Mouse (Mus musculus) neural tube, embryonic 11.5 days (tissue): Measurements from ENCODE around the gene Nprl2. TPM values are rescaled to one million over a fixed set of nuclear protein-coding genes. Genes with fewer than 3 reads are reported as not detected.

Experiments used
- ATAC-seq: fragments of 200-750 bp; cut with Nextera tagmentation; 2 replicates; pipeline ENCODE4 v1.8.0; 2017; ENCODE audit warnings: moderate number of reproducible peaks, mild to moderate bottlenecking, moderate TSS enrichment, moderate library complexity; ENCODE audit not compliant: insufficient read depth, low FRiP score, low TSS enrichment
- DNase-seq: peaks from one replicate; pipeline ENCODE4 v3.0.0-alpha.2; 2015; ENCODE audit warnings: low spot score
- H3K27ac ChIP-seq: fragments of 300-500 bp; sonication (generic); 2 replicates; pipeline ENCODE4 v1.5.1; 2014; ENCODE audit warnings: low read depth, mild to moderate bottlenecking, low read length
- H3K27me3 ChIP-seq: fragments of 300-500 bp; sonication (generic); 2 replicates; pipeline ENCODE4 v1.6.1; 2014; ENCODE audit warnings: mild to moderate bottlenecking, low read length, mixed read lengths; ENCODE audit not compliant: control insufficient read depth, insufficient read depth
- H3K36me3 ChIP-seq: fragments of 300-500 bp; sonication (generic); 2 replicates; pipeline ENCODE4 v1.6.1; 2014; ENCODE audit warnings: mild to moderate bottlenecking, low read length, moderate library complexity, mixed read lengths; ENCODE audit not compliant: control insufficient read depth, insufficient read depth
- H3K4me1 ChIP-seq: fragments of 300-500 bp; sonication (generic); 2 replicates; pipeline ENCODE4 v1.6.1; 2014; ENCODE audit warnings: low read length, mixed read lengths; ENCODE audit not compliant: control insufficient read depth, insufficient read depth
- H3K4me2 ChIP-seq: fragments of 300-500 bp; sonication (generic); 2 replicates; pipeline ENCODE4 v1.6.1; 2014; ENCODE audit warnings: low read depth, mild to moderate bottlenecking, moderate library complexity
- H3K4me3 ChIP-seq: fragments of 300-500 bp; sonication (generic); 2 replicates; pipeline ENCODE4 v1.5.1; 2014; ENCODE audit warnings: low read depth, low read length
- H3K9ac ChIP-seq: fragments of 300-500 bp; sonication (generic); 2 replicates; pipeline ENCODE4 v1.6.1; 2014; ENCODE audit warnings: mild to moderate bottlenecking, low read length
- H3K9me3 ChIP-seq: fragments of 300-500 bp; sonication (generic); 2 replicates; pipeline ENCODE4 v1.6.1; 2016; ENCODE audit warnings: low read length; ENCODE audit not compliant: control insufficient read depth
- WGBS: fragments of 180-500 bp; shearing (Covaris S2); extraction: QIAGEN DNeasy Blood & Tissue Kit; methylation state at CpG from one replicate; pipeline ENCODE4 v1.1.7; 2014; 5-methylcytosine and 5-hydroxymethylcytosine counted together
- polyA plus RNA-seq: library from polyadenylated mRNA; unstranded; fragments of >200 nt; fragmentation: Nextera tagmentation; extraction: Ambion mirVana; gene quantifications from 2 replicates; pipeline ENCODE4 v1.2.1, GENCODE M21; 2014

Nprl2 gene
- polyA plus RNA-seq, 1 experiment from 2014 or later, result 48.9 TPM

- Histone ChIP-seq H3K4me3 (no peak overlapping the region), H3K4me1 (0 out of 2 replicates have a peak, but pooled peaks cover 8% of the 10 kb centered on the region), H3K36me3 (no peaks in the 10 kb centered on the region), H3K9me3 (no peaks in the 10 kb centered on the region), H3K4me2 (no peak overlapping the region), H3K9ac (no peak overlapping the region), H3K27me3 (no peaks in the 10 kb centered on the region), H3K27ac (no peak overlapping the region)
- 82% methylated on average over 14 of the region's 14 CpGs for WGBS
- DNase-seq (no peak), ATAC-seq (no peak)
Measured at GRCm38 (mm10) chr9:107510384-107511100, 31.5 kb upstream of the Nprl2 start.

GRCm38 (mm10) chr9:107511436-107511835 is 30.6 kb upstream of the Nprl2 start:
- no peak overlapping the region for H3K9ac ChIP-seq
- WGBS, result 61% methylated on average over 8 of the region's 8 CpGs
- ATAC-seq (no peak), DNase-seq (no peak)
- H3K36me3 ChIP-seq, result no peaks in the 10 kb centered on the region
- peak overlapping the region; percentile 36; the same call in 1 of the 2 replicates for H3K27ac ChIP-seq
- no peaks in the 10 kb centered on the region for H3K9me3 ChIP-seq
- no peak overlapping the region for H3K4me2 ChIP-seq
- no peak overlapping the region for H3K4me3 ChIP-seq
- no peaks in the 10 kb centered on the region for H3K27me3 ChIP-seq
- H3K4me1 ChIP-seq, result 0 out of 2 replicates have a peak, but pooled peaks cover 8% of the 10 kb centered on the region

- Histone ChIP-seq H3K9ac (no peak overlapping the region), H3K9me3 (no peaks in the 10 kb centered on the region), H3K4me1 (0 out of 2 replicates have a peak, but pooled peaks cover 6% of the 10 kb centered on the region), H3K27me3 (no peaks in the 10 kb centered on the region), H3K4me2 (no peak overlapping the region), H3K4me3 (no peak overlapping the region), H3K27ac (no peak overlapping the region; the same call in none of the 2 replicates), H3K36me3 (no peaks in the 10 kb centered on the region)
- ATAC-seq (no peak), DNase-seq (no peak)
- WGBS, result 76% methylated on average over 16 of the region's 16 CpGs
Measured at GRCm38 (mm10) chr9:107512326-107512725, 29.7 kb upstream of the Nprl2 start.

GRCm38 (mm10) chr9:107514303-107514955 is 27.6 kb upstream of the Nprl2 start:
- peak; percentile 29; the same call in 1 of the 2 replicates for ATAC-seq
- Histone ChIP-seq H3K27me3 (no peaks in the 10 kb centered on the region), H3K9me3 (no peaks in the 10 kb centered on the region), H3K4me1 (0 out of 2 replicates have a peak, but pooled peaks cover 3% of the 10 kb centered on the region), H3K36me3 (no peaks in the 10 kb centered on the region), H3K27ac (no peak overlapping the region), H3K4me2 (no peak overlapping the region), H3K9ac (peak overlapping the region; percentile 3; the same call in 1 of the 2 replicates), H3K4me3 (no peak overlapping the region)
- peak; percentile 89 for DNase-seq
- 28% methylated on average over 14 of the region's 14 CpGs for WGBS

- ATAC-seq (no peak), DNase-seq (no peak)
- peaks cover 3% of the 10 kb centered on the region for H3K27me3 ChIP-seq
- H3K4me1 ChIP-seq, result peaks cover 5% of the 10 kb centered on the region; the same call in 1 of the 2 replicates
- H3K9me3 ChIP-seq, result no peaks in the 10 kb centered on the region
- H3K27ac ChIP-seq, result no peak overlapping the region
- no peak overlapping the region for H3K4me3 ChIP-seq
- H3K36me3 ChIP-seq, result no peaks in the 10 kb centered on the region
- no peak overlapping the region for H3K9ac ChIP-seq
- no peak overlapping the region for H3K4me2 ChIP-seq
- WGBS, result 51% methylated on average over 6 of the region's 6 CpGs
Measured at GRCm38 (mm10) chr9:107520331-107520730, 21.7 kb upstream of the Nprl2 start.

GRCm38 (mm10) chr9:107521190-107521589 is 20.8 kb upstream of the Nprl2 start:
- no peak overlapping the region for H3K27ac ChIP-seq
- 71% methylated on average over 5 of the region's 5 CpGs for WGBS
- ATAC-seq (no peak), DNase-seq (no peak)
- H3K4me2 ChIP-seq, result no peak overlapping the region
- H3K27me3 ChIP-seq, result peaks cover 11% of the 10 kb centered on the region
- H3K9ac ChIP-seq, result no peak overlapping the region
- no peaks in the 10 kb centered on the region for H3K9me3 ChIP-seq
- H3K4me3 ChIP-seq, result no peak overlapping the region
- H3K4me1 ChIP-seq, result peaks cover 5% of the 10 kb centered on the region; the same call in 1 of the 2 replicates
- no peaks in the 10 kb centered on the region for H3K36me3 ChIP-seq

GRCm38 (mm10) chr9:107521711-107522399 is 20.2 kb upstream of the Nprl2 start:
- 0 out of 2 replicates have a peak, but pooled peaks have one; percentile 22 for ATAC-seq
- Histone ChIP-seq H3K4me1 (peaks cover 5% of the 10 kb centered on the region; the same call in 1 of the 2 replicates), H3K9me3 (no peaks in the 10 kb centered on the region), H3K9ac (peak overlapping the region; percentile 27; the same call in 1 of the 2 replicates), H3K27ac (no peak overlapping the region), H3K4me3 (no peak overlapping the region), H3K36me3 (no peaks in the 10 kb centered on the region), H3K4me2 (peak overlapping the region; percentile 14; the same call in 1 of the 2 replicates), H3K27me3 (peaks cover 14% of the 10 kb centered on the region)
- no peak for DNase-seq
- WGBS, result 34% methylated on average over 25 of the region's 25 CpGs

- peak overlapping the region; percentile 27; the same call in 1 of the 2 replicates for H3K9ac ChIP-seq
- WGBS, result 42% methylated on average over 2 of the region's 2 CpGs
Measured at GRCm38 (mm10) chr9:107522400-107522711, 19.7 kb upstream of the Nprl2 start.

More at GRCm38 (mm10) chr9:107522400-107522711, 19.7 kb upstream of the Nprl2 start:
- Histone ChIP-seq H3K9me3 (no peaks in the 10 kb centered on the region), H3K27me3 (peaks cover 17% of the 10 kb centered on the region), H3K4me3 (no peak overlapping the region), H3K27ac (no peak overlapping the region), H3K4me1 (peaks cover 5% of the 10 kb centered on the region; the same call in 1 of the 2 replicates), H3K4me2 (no peak overlapping the region), H3K36me3 (no peaks in the 10 kb centered on the region)
- DNase-seq, result no peak
- no peak for ATAC-seq
